Mouse (Mus musculus) liver, embryonic 13.5 days (tissue): ENCODE results near the gene Chm. TPM values are rescaled to one million over a fixed set of nuclear protein-coding genes. Genes with fewer than 3 reads are reported as not detected.

ENCODE experiments used
- ATAC-seq: fragments of 200-750 bp; cut with Nextera tagmentation; 2 replicates; pipeline ENCODE4 v1.8.0; 2017; ENCODE audit warnings: low read depth, mild to moderate bottlenecking, moderate number of reproducible peaks, moderate library complexity
- DNase-seq: peaks from one replicate; pipeline ENCODE4 v3.0.0; 2022
- H3K27ac ChIP-seq: fragments of 300-500 bp; sonication (generic); 2 replicates; pipeline ENCODE4 v1.5.1; 2015; ENCODE audit warnings: moderate library complexity, mild to moderate bottlenecking, inconsistent platforms
- H3K27me3 ChIP-seq: fragments of 300-500 bp; sonication (generic); 2 replicates; pipeline ENCODE4 v1.6.1; 2015; ENCODE audit warnings: mild to moderate bottlenecking, inconsistent platforms
- H3K36me3 ChIP-seq: fragments of 300-500 bp; sonication (generic); 2 replicates; pipeline ENCODE4 v1.6.1; 2015; ENCODE audit warnings: mild to moderate bottlenecking, inconsistent platforms
- H3K4me1 ChIP-seq: fragments of 300-500 bp; sonication (generic); replicated peaks from 2 replicates; pipeline ENCODE4 v1.6.1; 2015; ENCODE audit warnings: inconsistent platforms
- H3K4me2 ChIP-seq: fragments of 300-500 bp; sonication (generic); 2 replicates; pipeline ENCODE4 v1.6.1; 2015; ENCODE audit warnings: inconsistent platforms, mild to moderate bottlenecking, moderate library complexity
- H3K4me3 ChIP-seq: fragments of 300-500 bp; sonication (generic); replicated peaks from 2 replicates; pipeline ENCODE4 v1.5.1; 2015; ENCODE audit warnings: mild to moderate bottlenecking, inconsistent platforms
- H3K9ac ChIP-seq: fragments of 300-500 bp; sonication (generic); 2 replicates; pipeline ENCODE4 v1.6.1; 2015; ENCODE audit warnings: mild to moderate bottlenecking, inconsistent platforms
- H3K9me3 ChIP-seq: fragments of 300-500 bp; sonication (generic); replicated peaks from 2 replicates; pipeline ENCODE4 v1.6.1; 2016; ENCODE audit warnings: inconsistent platforms
- WGBS: fragments of 180-500 bp; shearing (Covaris S2); methylation state at CpG from one replicate; pipeline ENCODE4 v1.1.7; 2015; ENCODE audit not compliant: insufficient replicate concordance; 5-methylcytosine and 5-hydroxymethylcytosine counted together
- microRNA counts: library from miRNA; unstranded; fragments of <30 nt; microRNA quantifications from one replicate; lab custom pipeline; 2016
- microRNA-seq: library from miRNA; unstranded; fragments of <30 nt; microRNA quantifications from one replicate; pipeline ENCODE4, GENCODE M21; 2016
- polyA plus RNA-seq: library from polyadenylated mRNA; unstranded; fragments of >200 nt; fragmentation: Nextera tagmentation; extraction: Ambion mirVana; gene quantifications from 2 replicates; pipeline ENCODE4 v1.2.1, GENCODE M21; 2015

Chm gene
- polyA plus RNA-seq, 1 experiment from 2014 or later = 3.5 TPM

DNA sequence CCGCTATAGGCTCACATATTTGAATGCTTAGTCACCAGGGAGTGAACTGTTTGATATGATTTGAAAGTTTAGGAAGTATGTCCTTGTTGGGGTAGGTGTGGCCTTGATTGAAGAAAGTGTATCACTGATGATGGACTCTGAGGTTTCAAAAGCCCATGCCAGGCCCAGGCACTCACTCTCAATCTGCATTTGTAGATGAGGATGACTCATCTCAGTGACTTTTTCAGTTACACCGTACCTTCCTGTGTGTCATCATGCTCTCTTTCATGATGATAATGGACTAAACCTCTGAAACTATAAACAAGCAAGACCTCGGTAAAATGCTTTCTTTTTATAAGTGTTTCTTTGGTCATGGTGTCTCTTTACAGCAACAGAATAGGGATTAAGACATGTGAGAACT, 183.1 kb downstream of the Chm start:
- 49% methylated on average over 3 of the region's 3 CpGs for WGBS
- DNase-seq (no peak), ATAC-seq (no peak)
- Histone ChIP-seq H3K9ac (no peak overlapping the region), H3K4me1 (no peaks in the 10 kb centered on the region), H3K36me3 (no peaks in the 10 kb centered on the region), H3K4me3 (no peak overlapping the region), H3K27ac (no peak overlapping the region), H3K4me2 (no peak overlapping the region), H3K9me3 (no peaks in the 10 kb centered on the region), H3K27me3 (no peaks in the 10 kb centered on the region)

MicroRNA genes within 50 kb of the gene (microRNA counts, 519-probe panel; counts per million panel counts)
- 3,327 counts per million, percentile 21 among the panel's probes with 10 or more counts for microRNA mmu-miR-361 (lab: Ali Mortazavi, UCI)

Small RNA genes lying within 50 kb of the gene (microRNA-seq; reads per million reads assigned to microRNA genes)
- 2,601 reads per million, percentile 84 among the genes with 10 or more reads in this experiment for gene Mir361

Other genes starting within 250 kb of the Chm start
- 0.45 and 0.52 TPM in 2 replicates for gene Dach2, start 112.0 kb upstream of the Chm start, polyA plus RNA-seq